Mouse (Mus musculus) bone marrow, adult 2 months (tissue): ENCODE results near the gene Calr4. TPM values are rescaled to one million over a fixed set of nuclear protein-coding genes. Genes with fewer than 3 reads are reported as not detected.

Experiments
- H3K27ac ChIP-seq: fragments of 200-500 bp; 2 replicates; pipeline ENCODE4 v1.5.1; 2012; ENCODE audit warnings: low read depth, mild to moderate bottlenecking, control low read depth, inconsistent platforms, low read length; ENCODE audit not compliant: control insufficient read depth, poor library complexity, insufficient read depth
- H3K4me1 ChIP-seq: fragments of 200-500 bp; 2 replicates; pipeline ENCODE4 v1.6.1; 2011; ENCODE audit warnings: low read length; ENCODE audit not compliant: control insufficient read depth, insufficient read depth
- H3K4me3 ChIP-seq: fragments of 200-500 bp; replicated peaks from 2 replicates; pipeline ENCODE3; 2011; ENCODE audit warnings: mild to moderate bottlenecking, low read depth, low read length, control low read depth; ENCODE audit not compliant: control insufficient read depth
- CTCF ChIP-seq: fragments of 200-500 bp; IDR thresholded peaks from 2 replicates; pipeline ENCODE4 v1.5.1; 2011; ENCODE audit warnings: low read length, control low read depth; ENCODE audit not compliant: control insufficient read depth, insufficient read depth
- POLR2A ChIP-seq: fragments of 200-500 bp; IDR thresholded peaks from 2 replicates; pipeline ENCODE4 v1.6.1; 2011; ENCODE audit warnings: low read depth, mild to moderate bottlenecking, control low read depth, low read length, borderline replicate concordance; ENCODE audit not compliant: control insufficient read depth
- WGBS: fragments of 180-500 bp; shearing (Covaris S2); methylation state at CpG from one replicate; pipeline ENCODE4 v1.1.7; 2018; 5-methylcytosine and 5-hydroxymethylcytosine counted together
- polyA plus RNA-seq: library from polyadenylated mRNA; stranded (reverse); fragments of >200 nt; gene quantifications from 2 replicates; pipeline ENCODE4 v1.2.4, GENCODE M21; 2011; ENCODE audit warnings: low replicate concordance; ENCODE audit not compliant: missing spikeins, insufficient read depth, insufficient read length

Gene Calr4
- polyA plus RNA-seq, 1 experiment = 3.1 TPM

GRCm38 (mm10) chr4:109241934-109242333, 7.6 kb downstream of the Calr4 start:
- whole genome bisulfite sequencing = 59% methylated on average over 4 of the region's 4 CpGs
- H3K4me3 ChIP-seq = no peak overlapping the region
- H3K4me1 ChIP-seq = peaks cover 2% of the 10 kb centered on the region
- TF ChIP-seq POLR2A (no peak), CTCF (no peak)
- no peak overlapping the region for H3K27ac ChIP-seq

GRCm38 (mm10) chr4:109244506-109244905, 10.2 kb downstream of the Calr4 start:
- TF ChIP-seq POLR2A (no peak), CTCF (no peak)
- Histone ChIP-seq H3K4me3 (no peak overlapping the region), H3K4me1 (no peaks in the 10 kb centered on the region), H3K27ac (no peak overlapping the region)
- 78% methylated on average over 7 of the region's 7 CpGs for WGBS

GRCm38 (mm10) chr4:109245016-109245620, 10.8 kb downstream of the Calr4 start:
- no peaks in the 10 kb centered on the region for H3K4me1 ChIP-seq
- TF ChIP-seq CTCF = no peak
- TF ChIP-seq POLR2A = no peak
- 71% methylated on average over 6 of the region's 6 CpGs for WGBS
- H3K4me3 ChIP-seq = no peak overlapping the region
- no peak overlapping the region for H3K27ac ChIP-seq

GRCm38 (mm10) chr4:109251605-109252004, 17.3 kb downstream of the Calr4 start:
- TF ChIP-seq CTCF (peak; percentile 85), POLR2A (no peak)
- WGBS = 32% methylated on average over 3 of the region's 3 CpGs
- no peak overlapping the region for H3K27ac ChIP-seq
- peaks cover 2% of the 10 kb centered on the region for H3K4me1 ChIP-seq
- H3K4me3 ChIP-seq = no peak overlapping the region

- H3K27ac ChIP-seq = no peak overlapping the region
- peaks cover 2% of the 10 kb centered on the region for H3K4me1 ChIP-seq
- H3K4me3 ChIP-seq = no peak overlapping the region
- 76% methylated on average over 4 of the region's 4 CpGs for WGBS
- no peak for TF ChIP-seq POLR2A
- no peak for TF ChIP-seq CTCF
Observed at GRCm38 (mm10) chr4:109252199-109252598, 17.9 kb downstream of the Calr4 start.

GRCm38 (mm10) chr4:109253664-109254151, 19.4 kb downstream of the Calr4 start:
- Histone ChIP-seq H3K27ac (peak overlapping the region; percentile 61), H3K4me3 (peak overlapping the region; percentile 26), H3K4me1 (peaks cover 2% of the 10 kb centered on the region)
- WGBS = 11% methylated on average over 11 of the region's 11 CpGs
- no peak for TF ChIP-seq POLR2A
- no peak for TF ChIP-seq CTCF

GRCm38 (mm10) chr4:109254511-109254910, 20.2 kb downstream of the Calr4 start:
- no peak overlapping the region for H3K4me3 ChIP-seq
- WGBS = 59% methylated on average over 5 of the region's 5 CpGs
- no peak for TF ChIP-seq CTCF
- TF ChIP-seq POLR2A = no peak
- H3K27ac ChIP-seq = no peak overlapping the region
- peaks cover 2% of the 10 kb centered on the region for H3K4me1 ChIP-seq

GRCm38 (mm10) chr4:109255321-109255720, 21.0 kb downstream of the Calr4 start:
- H3K4me1 ChIP-seq = peaks cover 2% of the 10 kb centered on the region
- TF ChIP-seq POLR2A = no peak
- TF ChIP-seq CTCF = no peak
- H3K4me3 ChIP-seq = no peak overlapping the region
- WGBS = 7% methylated on average over 2 of the region's 2 CpGs
- H3K27ac ChIP-seq = no peak overlapping the region
